Mouse (Mus musculus): Measurements from ENCODE around the gene Alas2. TPM values are rescaled to one million over a fixed set of nuclear protein-coding genes. Genes with fewer than 3 reads are reported as not detected.

Alas2 gene
- polyA plus RNA-seq, 1 experiment from 2014 or later = 103 TPM

- no peak overlapping the region for H3K4me3 ChIP-seq (replicated peaks; ENCODE audit: low read length)
- H3K4me2 ChIP-seq (ENCODE audit: low read depth, low read length) = no peak overlapping the region
- WGBS = 91% methylated on average over 2 of the region's 2 CpGs
- ATAC-seq (ENCODE audit: insufficient read depth, low FRiP score) = no peak
- no peaks in the 10 kb centered on the region for H3K4me1 ChIP-seq (ENCODE audit: control insufficient read depth, insufficient read depth, low read length)
- H3K9ac ChIP-seq (ENCODE audit: low read length) = no peak overlapping the region
- no peak overlapping the region for H3K27ac ChIP-seq (ENCODE audit: low read length)
- H3K27me3 ChIP-seq (ENCODE audit: control insufficient read depth, insufficient read depth, low read length) = no peaks in the 10 kb centered on the region; the same call in 1 of the 2 replicates
- H3K36me3 ChIP-seq (ENCODE audit: control insufficient read depth, insufficient read depth, low read length) = no peaks in the 10 kb centered on the region
- no peaks in the 10 kb centered on the region for H3K9me3 ChIP-seq (replicated peaks; ENCODE audit: control insufficient read depth, low read length)
Observed at GRCm38 (mm10) chrX:150551986-150552385, 4.8 kb downstream of the Alas2 start.

GRCm38 (mm10) chrX:150554032-150554431, 6.9 kb downstream of the Alas2 start:
- Histone ChIP-seq H3K36me3 (ENCODE audit: control insufficient read depth, insufficient read depth, low read length) (no peaks in the 10 kb centered on the region), H3K4me3 (replicated peaks; ENCODE audit: low read length) (no peak overlapping the region), H3K4me2 (ENCODE audit: low read depth, low read length) (no peak overlapping the region), H3K4me1 (ENCODE audit: control insufficient read depth, insufficient read depth, low read length) (no peaks in the 10 kb centered on the region), H3K27ac (ENCODE audit: low read length) (no peak overlapping the region), H3K9ac (ENCODE audit: low read length) (no peak overlapping the region), H3K9me3 (replicated peaks; ENCODE audit: control insufficient read depth, low read length) (no peaks in the 10 kb centered on the region), H3K27me3 (ENCODE audit: control insufficient read depth, insufficient read depth, low read length) (no peaks in the 10 kb centered on the region)
- ATAC-seq (ENCODE audit: insufficient read depth, low FRiP score) = no peak
- WGBS = 89% methylated on average over 3 of the region's 3 CpGs

- no peak overlapping the region for H3K27ac ChIP-seq (ENCODE audit: low read length)
- ATAC-seq (ENCODE audit: insufficient read depth, low FRiP score) = no peak
- no peaks in the 10 kb centered on the region for H3K9me3 ChIP-seq (replicated peaks; ENCODE audit: control insufficient read depth, low read length)
- no peaks in the 10 kb centered on the region for H3K36me3 ChIP-seq (ENCODE audit: control insufficient read depth, insufficient read depth, low read length)
- H3K9ac ChIP-seq (ENCODE audit: low read length) = no peak overlapping the region
- no peaks in the 10 kb centered on the region for H3K4me1 ChIP-seq (ENCODE audit: control insufficient read depth, insufficient read depth, low read length)
- no peak overlapping the region for H3K4me2 ChIP-seq (ENCODE audit: low read depth, low read length)
- WGBS = 80% methylated on average over 12 of the region's 12 CpGs
- no peaks in the 10 kb centered on the region; the same call in 1 of the 2 replicates for H3K27me3 ChIP-seq (ENCODE audit: control insufficient read depth, insufficient read depth, low read length)
- H3K4me3 ChIP-seq (replicated peaks; ENCODE audit: low read length) = no peak overlapping the region
Observed at GRCm38 (mm10) chrX:150564644-150565357, 17.6 kb downstream of the Alas2 start.

GRCm38 (mm10) chrX:150581921-150582320, 34.7 kb downstream of the Alas2 start:
- Histone ChIP-seq H3K4me1 (ENCODE audit: control insufficient read depth, insufficient read depth, low read length) (no peaks in the 10 kb centered on the region), H3K9ac (ENCODE audit: low read length) (no peak overlapping the region), H3K36me3 (ENCODE audit: control insufficient read depth, insufficient read depth, low read length) (no peaks in the 10 kb centered on the region), H3K4me2 (ENCODE audit: low read depth, low read length) (no peak overlapping the region), H3K27me3 (ENCODE audit: control insufficient read depth, insufficient read depth, low read length) (no peaks in the 10 kb centered on the region), H3K9me3 (replicated peaks; ENCODE audit: control insufficient read depth, low read length) (no peaks in the 10 kb centered on the region), H3K4me3 (replicated peaks; ENCODE audit: low read length) (no peak overlapping the region), H3K27ac (ENCODE audit: low read length) (no peak overlapping the region)
- no peak for ATAC-seq (ENCODE audit: insufficient read depth, low FRiP score)

- Histone ChIP-seq H3K4me1 (ENCODE audit: control insufficient read depth, insufficient read depth, low read length) (no peaks in the 10 kb centered on the region), H3K9me3 (replicated peaks; ENCODE audit: control insufficient read depth, low read length) (no peaks in the 10 kb centered on the region), H3K27ac (ENCODE audit: low read length) (no peak overlapping the region), H3K36me3 (ENCODE audit: control insufficient read depth, insufficient read depth, low read length) (no peaks in the 10 kb centered on the region), H3K4me2 (ENCODE audit: low read depth, low read length) (no peak overlapping the region), H3K27me3 (ENCODE audit: control insufficient read depth, insufficient read depth, low read length) (no peaks in the 10 kb centered on the region), H3K4me3 (replicated peaks; ENCODE audit: low read length) (no peak overlapping the region), H3K9ac (ENCODE audit: low read length) (no peak overlapping the region)
- 91% methylated on average over 8 of the region's 8 CpGs for WGBS
- no peak for ATAC-seq (ENCODE audit: insufficient read depth, low FRiP score)
Observed at GRCm38 (mm10) chrX:150585116-150585515, 37.9 kb downstream of the Alas2 start.

- peak within 1 kb of the TSS; percentile 57 for H3K4me2 ChIP-seq (ENCODE audit: low read depth, low read length)
- no peaks in the 10 kb centered on the region for H3K9me3 ChIP-seq (replicated peaks; ENCODE audit: control insufficient read depth, low read length)
- H3K4me1 ChIP-seq (ENCODE audit: control insufficient read depth, insufficient read depth, low read length) = no peaks in the 10 kb centered on the region
- no peaks in the 10 kb centered on the region for H3K36me3 ChIP-seq (ENCODE audit: control insufficient read depth, insufficient read depth, low read length)
- H3K27me3 ChIP-seq (ENCODE audit: control insufficient read depth, insufficient read depth, low read length) = no peaks in the 10 kb centered on the region
- H3K9ac ChIP-seq (ENCODE audit: low read length) = peak within 1 kb of the TSS; percentile 76
- WGBS = 22% methylated on average over 35 of the region's 35 CpGs
- peak; percentile 97 for ATAC-seq (ENCODE audit: insufficient read depth, low FRiP score)
- H3K4me3 ChIP-seq (replicated peaks; ENCODE audit: low read length) = peak within 1 kb of the TSS; percentile 66
- H3K27ac ChIP-seq (ENCODE audit: low read length) = peak within 1 kb of the TSS; percentile 87
Observed at GRCm38 (mm10) chrX:150588023-150588764, 41.0 kb downstream of the Alas2 start, which contains the start of gene Pfkfb1. Gene Pfkfb1 (plus strand): TSS chrX:150588229.

GRCm38 (mm10) chrX:150589696-150590095, 42.5 kb downstream of the Alas2 start, which contains the start of gene Apex2:
Gene Apex2 (minus strand): TSS chrX:150589868.
- Histone ChIP-seq H3K4me1 (ENCODE audit: control insufficient read depth, insufficient read depth, low read length) (no peaks in the 10 kb centered on the region), H3K27me3 (ENCODE audit: control insufficient read depth, insufficient read depth, low read length) (no peaks in the 10 kb centered on the region), H3K9ac (ENCODE audit: low read length) (no peak within 1 kb of the TSS; the same call in 1 of the 2 replicates), H3K9me3 (replicated peaks; ENCODE audit: control insufficient read depth, low read length) (no peaks in the 10 kb centered on the region), H3K27ac (ENCODE audit: low read length) (peak within 1 kb of the TSS; percentile 87; the same call in 1 of the 2 replicates), H3K4me2 (ENCODE audit: low read depth, low read length) (peak within 1 kb of the TSS; percentile 57), H3K4me3 (replicated peaks; ENCODE audit: low read length) (peak within 1 kb of the TSS; percentile 66), H3K36me3 (ENCODE audit: control insufficient read depth, insufficient read depth, low read length) (no peaks in the 10 kb centered on the region)
- no peak for ATAC-seq (ENCODE audit: insufficient read depth, low FRiP score)
- 71% methylated on average over 5 of the region's 5 CpGs for WGBS

GRCm38 (mm10) chrX:150593266-150594035, 46.3 kb downstream of the Alas2 start:
- Histone ChIP-seq H3K27ac (ENCODE audit: low read length) (no peak overlapping the region), H3K9ac (ENCODE audit: low read length) (no peak overlapping the region), H3K4me2 (ENCODE audit: low read depth, low read length) (no peak overlapping the region), H3K9me3 (replicated peaks; ENCODE audit: control insufficient read depth, low read length) (no peaks in the 10 kb centered on the region), H3K36me3 (ENCODE audit: control insufficient read depth, insufficient read depth, low read length) (no peaks in the 10 kb centered on the region), H3K27me3 (ENCODE audit: control insufficient read depth, insufficient read depth, low read length) (no peaks in the 10 kb centered on the region), H3K4me3 (replicated peaks; ENCODE audit: low read length) (no peak overlapping the region), H3K4me1 (ENCODE audit: control insufficient read depth, insufficient read depth, low read length) (no peaks in the 10 kb centered on the region)
- ATAC-seq (ENCODE audit: insufficient read depth, low FRiP score) = no peak
- WGBS = 74% methylated on average over 12 of the region's 12 CpGs

GRCm38 (mm10) chrX:150594176-150594575, 47.0 kb downstream of the Alas2 start:
- H3K4me1 ChIP-seq (ENCODE audit: control insufficient read depth, insufficient read depth, low read length) = no peaks in the 10 kb centered on the region
- no peak overlapping the region for H3K4me2 ChIP-seq (ENCODE audit: low read depth, low read length)
- no peak overlapping the region for H3K9ac ChIP-seq (ENCODE audit: low read length)
- no peaks in the 10 kb centered on the region for H3K27me3 ChIP-seq (ENCODE audit: control insufficient read depth, insufficient read depth, low read length)
- no peak overlapping the region for H3K4me3 ChIP-seq (replicated peaks; ENCODE audit: low read length)
- no peaks in the 10 kb centered on the region for H3K36me3 ChIP-seq (ENCODE audit: control insufficient read depth, insufficient read depth, low read length)
- ATAC-seq (ENCODE audit: insufficient read depth, low FRiP score) = no peak
- 79% methylated on average over 3 of the region's 3 CpGs for WGBS
- H3K9me3 ChIP-seq (replicated peaks; ENCODE audit: control insufficient read depth, low read length) = no peaks in the 10 kb centered on the region
- no peak overlapping the region for H3K27ac ChIP-seq (ENCODE audit: low read length)
